Mouse (Mus musculus) gastrocnemius, postnatal 25 days (tissue): ENCODE data around the gene Cpne8. TPM values are rescaled to one million over a fixed set of nuclear protein-coding genes. Genes with fewer than 3 reads are reported as not detected.
"Not testable (repeated sequence)": the region's sequence is repeated elsewhere in the genome, so short reads cannot be mapped to it uniquely, and the experiment has no call there.

Source experiments
- DNase-seq: peaks from one replicate; pipeline ENCODE4 v3.0.0; 2022
- total RNA-seq, 2 experiments: library from RNA; stranded (reverse); gene quantifications; 1 replicate in 1 of 2; 2 replicates in 1 of 2; pipeline ENCODE4 v1.2.3; 2021

Cpne8 gene
- total RNA-seq, 2 experiments from 2014 or later, result 3.3 to 3.7 TPM

- no peak for DNase-seq
Measured at GRCm38 (mm10) chr15:90490186-90490585, 189.0 kb downstream of the Cpne8 start.

- not testable (repeated sequence) for DNase-seq
Measured at GRCm38 (mm10) chr15:90470561-90470960, 208.7 kb downstream of the Cpne8 start.

- DNase-seq, result no peak
Measured at GRCm38 (mm10) chr15:90463281-90463680, 216.0 kb downstream of the Cpne8 start.

GRCm38 (mm10) chr15:90446076-90446475, 233.2 kb downstream of the Cpne8 start:
- DNase-seq, result no peak
